22 mouse cellular contexts compared by ENCODE assay signal in the genomic region with DNA sequence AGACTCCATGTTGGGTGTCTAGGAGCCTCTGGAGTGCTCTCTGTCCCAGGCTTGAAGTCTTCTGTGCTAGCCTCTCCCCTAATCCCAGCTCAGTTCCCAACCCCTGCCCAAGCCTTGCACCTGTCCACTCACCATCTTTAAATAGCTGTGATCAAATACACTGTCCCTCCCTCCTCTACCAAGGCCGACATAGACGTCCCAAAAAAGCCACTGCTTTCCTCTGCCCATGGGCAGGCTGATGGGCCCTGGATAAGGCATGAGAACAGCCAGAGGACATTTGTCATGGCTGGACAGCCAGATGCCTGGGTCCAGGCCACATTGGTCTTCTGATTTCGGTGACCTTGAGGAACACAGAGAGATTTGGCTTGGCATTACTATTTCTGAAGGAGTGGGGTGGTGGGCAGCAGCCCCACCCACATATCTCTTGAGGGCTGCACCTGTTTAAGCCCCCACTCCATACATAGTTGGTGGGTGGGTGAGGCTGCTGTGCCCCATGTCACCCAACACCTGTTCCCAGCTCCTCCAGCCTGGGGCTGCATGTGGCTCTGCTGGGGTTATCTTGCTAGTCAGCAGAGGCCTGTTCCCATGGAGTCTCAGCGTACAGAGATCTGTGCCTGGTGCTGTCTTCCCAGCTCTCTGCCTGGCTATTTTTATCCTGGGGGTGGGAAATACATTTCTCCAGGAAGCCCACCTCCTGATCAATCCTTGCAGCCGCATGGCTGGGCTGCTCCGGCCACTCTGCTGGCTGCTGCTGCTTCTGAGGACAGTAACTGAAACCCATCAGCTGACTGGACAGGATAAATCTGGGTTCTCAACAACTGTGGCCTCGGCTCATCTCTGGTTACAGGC. TPM values are rescaled to one million over a fixed set of nuclear protein-coding genes. Genes with fewer than 3 reads are reported as not detected.
A peak's percentile ranks its signal among the peaks of the same experiment; 100 is the strongest.
DNase-seq lines count a peak whose midpoint lies in the region; ATAC-seq and TF ChIP-seq lines count a peak whose summit lies in the region.
"Had no signal": no experiment of that assay in that cellular context is flagged by ENCODE, and none has a peak within 500 bp of the region (broad histone marks: within the 10 kb centered on the region; RNA-seq: fewer than 3 reads in every experiment).

No protein-coding gene starts in this region.

- H3K9me3 ChIP-seq in heart, embryonic 11.5 days (replicated peaks; ENCODE audit: control insufficient read depth, low read length): no peaks in the 10 kb centered on the region
- H3K9me3 ChIP-seq in limb, embryonic 14.5 days (ENCODE audit: control insufficient read depth, low read length): no peaks in the 10 kb centered on the region
- H3K9me3 ChIP-seq: embryonic facial prominence, embryonic 13.5 days; forebrain, embryonic 10.5 days; midbrain, embryonic 12.5 days had no signal

- intact Hi-C loops in heart, adult 2 months (cut with DNase I): no loop called here
- intact Hi-C loops in heart, postnatal 25 days (cut with DNase I): no loop called here
- intact Hi-C loops in gastrocnemius, adult 2 months (cut with DNase I): loop anchor here (1.0 kb wide), 1 partner anchor 22 kb away; no protein-coding TSS in a partner anchor
- intact Hi-C loops in left cerebral cortex, postnatal 14 days (cut with DNase I): no loop called here

- ATAC-seq in heart, embryonic 11.5 days (replicated peaks; ENCODE audit: insufficient number of reproducible peaks, low FRiP score, low TSS enrichment): peak; percentile 33
- peak; percentile 66 for ATAC-seq in limb, embryonic 14.5 days (ENCODE audit: low FRiP score, low read depth)
- ATAC-seq: hindbrain, postnatal 0 days had no signal

- TF ChIP-seq CTCF in heart, adult 2 months (IDR thresholded peaks at IDR 0.05): no peak
- TF ChIP-seq CTCF in gastrocnemius, adult 2 months (IDR thresholded peaks at IDR 0.05): no peak

- no peaks in the 10 kb centered on the region for H3K4me1 ChIP-seq in heart, adult 2 months (ENCODE audit: control insufficient read depth, insufficient read depth, low read length)
- H3K4me1 ChIP-seq in heart, embryonic 11.5 days (ENCODE audit: control insufficient read depth, insufficient read depth, low read length): peaks cover 39% of the 10 kb centered on the region
- no peaks in the 10 kb centered on the region for H3K4me1 ChIP-seq in limb, embryonic 14.5 days (ENCODE audit: control insufficient read depth, insufficient read depth, low read length)
- H3K4me1 ChIP-seq: embryonic facial prominence, embryonic 13.5 days; forebrain, embryonic 10.5 days; midbrain, embryonic 12.5 days had no signal

- no peak for TF ChIP-seq POLR2A in heart, adult 2 months (IDR thresholded peaks at IDR 0.05; ENCODE audit: insufficient read depth, low read depth, low read length)
- TF ChIP-seq POLR2A in limb, embryonic 14.5 days (IDR thresholded peaks at IDR 0.05; ENCODE audit: borderline replicate concordance, extremely low read depth, insufficient read depth, insufficient read length): no peak

- no peaks in the 10 kb centered on the region for H3K27me3 ChIP-seq in heart, adult 2 months (ENCODE audit: control insufficient read depth, insufficient read depth, low read length)
- no peaks in the 10 kb centered on the region for H3K27me3 ChIP-seq in heart, embryonic 11.5 days (ENCODE audit: control insufficient read depth, insufficient read depth, low read length)
- H3K27me3 ChIP-seq in limb, embryonic 14.5 days (ENCODE audit: control insufficient read depth, insufficient read depth, low read length): no peaks in the 10 kb centered on the region

- peak overlapping the region; percentile 72 for H3K27ac ChIP-seq in heart, adult 2 months
- H3K27ac ChIP-seq in gastrocnemius, adult 2 months: peak overlapping the region; percentile 98
- H3K27ac ChIP-seq in heart, embryonic 11.5 days (ENCODE audit: low read depth, low read length): peak overlapping the region; percentile 84
- no peak overlapping the region for H3K27ac ChIP-seq in limb, embryonic 14.5 days (replicated peaks; ENCODE audit: low read depth, low read length)
- H3K27ac ChIP-seq: embryonic facial prominence, embryonic 13.5 days; forebrain, embryonic 10.5 days; hindbrain, postnatal 0 days; midbrain, embryonic 12.5 days had no signal

- H3K9ac ChIP-seq in heart, adult 2 months (ENCODE audit: low read depth, low read length): no peak overlapping the region
- 0 out of 2 replicates have a peak overlapping the region, but pooled peaks have one; percentile 1 for H3K9ac ChIP-seq in heart, embryonic 11.5 days (ENCODE audit: low read depth, low read length)
- H3K9ac ChIP-seq in limb, embryonic 14.5 days (ENCODE audit: low read depth, low read length, severe bottlenecking): no peak overlapping the region
- H3K9ac ChIP-seq: embryonic facial prominence, embryonic 13.5 days; midbrain, embryonic 12.5 days had no signal

- TF ChIP-seq EP300 in heart, adult 2 months (IDR thresholded peaks at IDR 0.05; ENCODE audit: insufficient read depth, low read depth, low read length): no peak

- WGBS in heart, adult 2 months: 36% methylated on average over 7 of the region's 7 CpGs
- WGBS in heart, embryonic 11.5 days (ENCODE audit: insufficient replicate concordance): 32% methylated on average over 7 of the region's 7 CpGs
- 69% methylated on average over 7 of the region's 7 CpGs for WGBS in limb, embryonic 14.5 days

- H3K79me2 ChIP-seq in heart, adult 2 months (replicated peaks; ENCODE audit: control insufficient read depth, insufficient read depth, low read length): no peaks in the 10 kb centered on the region

- H3K4me2 ChIP-seq in heart, embryonic 11.5 days: no peak overlapping the region
- H3K4me2 ChIP-seq in limb, embryonic 14.5 days (replicated peaks; ENCODE audit: low read depth, low read length, severe bottlenecking): no peak overlapping the region
- H3K4me2 ChIP-seq: embryonic facial prominence, embryonic 13.5 days; liver, embryonic 11.5 days; midbrain, embryonic 12.5 days had no signal

- H3K36me3 ChIP-seq in heart, adult 2 months (ENCODE audit: control insufficient read depth, insufficient read depth, low read length): no peaks in the 10 kb centered on the region
- H3K36me3 ChIP-seq in heart, embryonic 11.5 days (ENCODE audit: control insufficient read depth, insufficient read depth, low read length): no peaks in the 10 kb centered on the region
- no peaks in the 10 kb centered on the region for H3K36me3 ChIP-seq in limb, embryonic 14.5 days (ENCODE audit: control insufficient read depth, insufficient read depth, low read length)
- H3K36me3 ChIP-seq: embryonic facial prominence, embryonic 13.5 days; forebrain, embryonic 10.5 days; midbrain, embryonic 12.5 days had no signal

- no peak overlapping the region for H3K4me3 ChIP-seq in heart, adult 2 months
- H3K4me3 ChIP-seq in gastrocnemius, adult 2 months: peak overlapping the region; percentile 60
- no peak overlapping the region for H3K4me3 ChIP-seq in heart, embryonic 11.5 days (ENCODE audit: low read depth, low read length)
- no peak overlapping the region for H3K4me3 ChIP-seq in limb, embryonic 14.5 days (replicated peaks; ENCODE audit: low read length)
- H3K4me3 ChIP-seq: embryonic facial prominence, embryonic 13.5 days; forebrain, embryonic 10.5 days; midbrain, embryonic 12.5 days had no signal

- no peak for DNase-seq in heart, adult 2 months
- DNase-seq in heart, postnatal 25 days (ENCODE audit: low spot score): no peak
- peak; percentile 83 for DNase-seq in gastrocnemius, adult 2 months
- no peak for DNase-seq in limb, embryonic 14.5 days (ENCODE audit: low spot score)
- DNase-seq in left cerebral cortex, postnatal 14 days (ENCODE audit: low spot score in 2 of 2): no peak
- DNase-seq in spleen, adult 18-20 months: no peak
- DNase-seq: adrenal gland, postnatal 14 days; B cell, adult 2 months; cerebellum, adult 11-12 months; kidney, adult 2 months; kidney, postnatal 36 days; layer of hippocampus, adult 9-11 months; lung, adult 2 months; lung, postnatal 36 days; thymus, adult 18-20 months had no signal

RNA-seq across cellular contexts. Expression of a gene that starts 28.3 kb away (rescaled TPM):
- under 1 TPM; 0.63 to 0.89 TPM for total RNA-seq in heart, adult 2 months (2021)
- polyA plus RNA-seq in heart, adult 2 months (2012; rRNA removed): 1.1 TPM in 2 replicates
- 1 to 10 TPM in 1 of 2 experiments, under 1 TPM in 1; 0.98 to 1.1 TPM for total RNA-seq in heart, postnatal 25 days (2021)
- not detected for total RNA-seq in gastrocnemius, adult 2 months (2021)
- 25.7 and 28.0 TPM in 2 replicates for polyA plus RNA-seq in heart, embryonic 11.5 days (2014; fragmentation: Nextera tagmentation; extraction: Ambion mirVana)
- 0.01 and 0.05 TPM in 2 replicates for polyA plus RNA-seq in limb, embryonic 14.5 days (2012; rRNA removed)
- 0.06 TPM in 1 of 2 replicates, not detected in the other for polyA plus RNA-seq in limb, embryonic 14.5 days (2014; fragmentation: Nextera tagmentation; extraction: Ambion mirVana)
- not detected for total RNA-seq in left cerebral cortex, postnatal 14 days (2021)
- total RNA-seq: hindbrain, postnatal 0 days; neutrophil, adult 5-6 weeks had no signal
- polyA plus RNA-seq: embryonic facial prominence, embryonic 13.5 days; forebrain, embryonic 10.5 days; hindbrain, postnatal 0 days; midbrain, embryonic 12.5 days had no signal
